Mouse (Mus musculus) liver, adult 2 months (tissue): ENCODE measurements around the gene Ttll5.

Experiments used
- CTCF ChIP-seq: fragments of 200-500 bp; IDR thresholded peaks from 2 replicates; pipeline ENCODE4 v1.5.1; 2011; ENCODE audit warnings: low read depth, low read length, control low read depth
- POLR2A ChIP-seq: fragments of 200-500 bp; IDR thresholded peaks from 2 replicates; pipeline ENCODE4 v1.6.1; 2011; ENCODE audit warnings: low read length, control low read depth; ENCODE audit not compliant: insufficient read depth; ENCODE audit errors: extremely low read depth

- TF ChIP-seq POLR2A (no peak), CTCF (no peak)
These were observed 186.2 kb downstream of the Ttll5 start for GRCm38 (mm10) chr12:86010656-86011055.
